Comparison of ENCODE assay signal across 8 mouse cellular contexts in the genomic region with DNA sequence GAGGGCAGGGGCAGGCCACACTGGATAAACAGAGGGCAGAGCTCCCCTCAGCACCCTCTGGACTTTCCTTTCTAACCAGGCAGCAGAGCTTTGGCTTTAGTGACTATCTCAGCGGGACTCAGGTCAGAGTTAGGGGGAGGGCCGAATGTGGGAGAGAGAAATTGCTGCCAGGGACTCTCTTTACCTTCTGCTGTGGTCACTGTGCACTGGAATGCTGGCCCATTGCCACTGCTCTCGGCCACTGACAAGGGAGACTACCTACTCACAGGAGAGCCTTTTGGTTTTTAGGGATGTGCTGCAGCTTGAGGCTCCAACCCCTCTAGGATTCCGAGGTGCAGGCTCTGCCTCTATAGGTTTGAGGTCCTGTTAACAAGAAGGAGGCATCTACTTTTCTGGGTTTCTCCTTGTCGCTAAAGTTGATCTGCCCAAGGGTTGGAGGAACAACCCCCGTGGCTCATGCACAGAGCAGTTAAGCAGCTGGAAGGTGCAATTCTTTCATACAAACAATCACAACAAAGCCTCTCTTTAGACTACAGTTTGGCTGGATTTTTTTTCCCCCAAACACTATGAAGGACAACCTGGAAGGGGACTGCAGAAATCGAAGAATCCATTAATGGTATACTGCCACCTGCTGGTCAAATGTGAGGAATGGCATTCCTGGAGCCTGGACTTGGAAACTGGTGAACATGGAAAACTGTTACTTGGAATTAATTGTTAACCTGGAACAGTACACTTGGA.
DNase-seq lines count a peak whose midpoint lies in the region; ATAC-seq and TF ChIP-seq lines count a peak whose summit lies in the region.

No protein-coding gene starts in this region.

- no peaks in the 10 kb centered on the region for H3K36me3 ChIP-seq in MEL (ENCODE audit: control insufficient read depth in 1 of 2, insufficient read depth in 2 of 2, low read length in 2 of 2)
- H3K36me3 ChIP-seq in embryonic facial prominence, embryonic 11.5 days (replicated peaks; ENCODE audit: control insufficient read depth, insufficient read depth, low read depth, low read length), result no peaks in the 10 kb centered on the region; the same call in none of the 2 replicates
- H3K36me3 ChIP-seq in hindbrain, embryonic 15.5 days, result no peaks in the 10 kb centered on the region

- H3K4me3 ChIP-seq in MEL (ENCODE audit: control insufficient read depth in 1 of 2, insufficient read depth in 1 of 2, low read depth in 2 of 2, low read length in 2 of 2), result no peak overlapping the region
- no peak overlapping the region for H3K4me3 ChIP-seq in embryonic facial prominence, embryonic 11.5 days (ENCODE audit: low read depth, low read length)
- no peak overlapping the region for H3K4me3 ChIP-seq in hindbrain, embryonic 15.5 days

- H3K9me3 ChIP-seq in MEL (replicated peaks; ENCODE audit: insufficient read depth, low read length), result no peaks in the 10 kb centered on the region
- H3K9me3 ChIP-seq in embryonic facial prominence, embryonic 11.5 days (replicated peaks; ENCODE audit: control insufficient read depth, low read length), result no peaks in the 10 kb centered on the region
- no peaks in the 10 kb centered on the region for H3K9me3 ChIP-seq in hindbrain, embryonic 15.5 days

- 53% methylated on average over 7 of the region's 7 CpGs for WGBS in embryonic facial prominence, embryonic 11.5 days
- WGBS in hindbrain, embryonic 15.5 days, result 29% methylated on average over 7 of the region's 7 CpGs

- peak; percentile 48; the same call in 1 of the 2 replicates for ATAC-seq in embryonic facial prominence, embryonic 11.5 days (replicated peaks; ENCODE audit: insufficient number of reproducible peaks, low FRiP score, low TSS enrichment, low read depth)
- ATAC-seq in hindbrain, embryonic 15.5 days (ENCODE audit: low FRiP score, low read depth), result peak; percentile 61; the same call in 1 of the 2 replicates
- peak; percentile 38; the same call in 1 of the 2 replicates for ATAC-seq in megakaryocyte, adult 5-6 weeks (ENCODE audit: poor library complexity, severe bottlenecking)

- DNase-seq in MEL (ENCODE audit: low read depth, low spot score), result peak; percentile 36
- peak; percentile 65 for DNase-seq in adrenal gland, postnatal 14 days
- DNase-seq in embryonic facial prominence, embryonic 11.5 days (ENCODE audit: low spot score), result peak; percentile 85
- DNase-seq in layer of hippocampus, postnatal 10 days (ENCODE audit: low spot score in 2 of 2), result peak; percentile 65 to 69
- peak; percentile 59 for DNase-seq in yolk sac, embryonic 10.5 days (ENCODE audit: low spot score)
- DNase-seq in urinary bladder, postnatal 36 days (ENCODE audit: low spot score in 2 of 2), result no peak

- no peak overlapping the region for H3K4me2 ChIP-seq in embryonic facial prominence, embryonic 11.5 days (ENCODE audit: low read depth, low read length)
- H3K4me2 ChIP-seq in hindbrain, embryonic 15.5 days, result no peak overlapping the region

- no peaks in the 10 kb centered on the region for H3K79me2 ChIP-seq in MEL (ENCODE audit: control insufficient read depth, insufficient read depth, low read length, poor library complexity)

- TF ChIP-seq RAD21 in MEL (IDR thresholded peaks at IDR 0.05; ENCODE audit: low read depth, low read length), result peak; percentile 53

- no peak overlapping the region for H3K27ac ChIP-seq in MEL (ENCODE audit: control insufficient read depth, low read depth, low read length)
- no peak overlapping the region for H3K27ac ChIP-seq in embryonic facial prominence, embryonic 11.5 days (replicated peaks; ENCODE audit: low read depth, low read length)
- no peak overlapping the region for H3K27ac ChIP-seq in hindbrain, embryonic 15.5 days (replicated peaks)

- TF ChIP-seq EP300 in MEL (IDR thresholded peaks at IDR 0.05; ENCODE audit: low read depth in 1 of 2, low read length in 2 of 2), result no peak

- no peaks in the 10 kb centered on the region for H3K4me1 ChIP-seq in MEL (ENCODE audit: control insufficient read depth in 1 of 2, insufficient read depth in 2 of 2, low read length in 2 of 2)
- no peaks in the 10 kb centered on the region for H3K4me1 ChIP-seq in embryonic facial prominence, embryonic 11.5 days (ENCODE audit: control insufficient read depth, insufficient read depth, low read length)
- H3K4me1 ChIP-seq in hindbrain, embryonic 15.5 days (replicated peaks), result peaks cover 9% of the 10 kb centered on the region

- H3K27me3 ChIP-seq in MEL (ENCODE audit: control insufficient read depth in 1 of 2, insufficient read depth in 2 of 2, low read length in 2 of 2), result no peaks in the 10 kb centered on the region
- no peaks in the 10 kb centered on the region for H3K27me3 ChIP-seq in embryonic facial prominence, embryonic 11.5 days (ENCODE audit: control insufficient read depth, insufficient read depth, low read length)
- no peaks in the 10 kb centered on the region for H3K27me3 ChIP-seq in hindbrain, embryonic 15.5 days

- peak; percentile 55 to 79 (median 70) for TF ChIP-seq CTCF in MEL (IDR thresholded peaks at IDR 0.05 in 2 of 3, conservative IDR thresholded peaks at IDR 0.05 in 1 of 3; ENCODE audit: control insufficient read depth in 1 of 3, insufficient read depth in 1 of 3, low read depth in 2 of 3, low read length in 3 of 3, poor library complexity in 1 of 3, severe bottlenecking in 1 of 3)

- no peak for TF ChIP-seq POLR2A in MEL (IDR thresholded peaks at IDR 0.05; ENCODE audit: control insufficient read depth in 1 of 2, insufficient read depth in 1 of 2, low read depth in 1 of 2, low read length in 2 of 2, poor library complexity in 1 of 2)

- no peak overlapping the region for H3K9ac ChIP-seq in MEL (ENCODE audit: control insufficient read depth, low read depth, low read length, poor library complexity, severe bottlenecking)
- H3K9ac ChIP-seq in embryonic facial prominence, embryonic 11.5 days (replicated peaks; ENCODE audit: low read length), result no peak overlapping the region
- H3K9ac ChIP-seq in hindbrain, embryonic 15.5 days, result no peak overlapping the region

TF ChIP-seq in MEL, 35 proteins besides CTCF, POLR2A, EP300 and RAD21:
- TF ChIP-seq JUND (IDR thresholded peaks at IDR 0.05; ENCODE audit: low read depth, low read length) (no peak), SMC3 (IDR thresholded peaks at IDR 0.05; ENCODE audit: low read depth, low read length) (peak; percentile 45), ZC3H11A (IDR thresholded peaks at IDR 0.05; ENCODE audit: low read depth, low read length) (peak; percentile 39; the same call in 1 of the 2 replicates)
TF ChIP-seq in MEL: peak in this region for 2.

Comparison
In these comparisons a context has a peak if more than half of its experiments do, and no peak if none do; other contexts are left out.
1. DNase-seq: peak in MEL (single experiment), adrenal gland, postnatal 14 days (single experiment), embryonic facial prominence, embryonic 11.5 days (single experiment), layer of hippocampus, postnatal 10 days (2 of 2) and yolk sac, embryonic 10.5 days (single experiment); none in urinary bladder, postnatal 36 days (0 of 2).
2. Peak in every context shown above with its lines, with median percentiles within 50 percentile points of each other: ATAC-seq.